ENCODE assay signal across 1 mouse cellular context in the genomic region with DNA sequence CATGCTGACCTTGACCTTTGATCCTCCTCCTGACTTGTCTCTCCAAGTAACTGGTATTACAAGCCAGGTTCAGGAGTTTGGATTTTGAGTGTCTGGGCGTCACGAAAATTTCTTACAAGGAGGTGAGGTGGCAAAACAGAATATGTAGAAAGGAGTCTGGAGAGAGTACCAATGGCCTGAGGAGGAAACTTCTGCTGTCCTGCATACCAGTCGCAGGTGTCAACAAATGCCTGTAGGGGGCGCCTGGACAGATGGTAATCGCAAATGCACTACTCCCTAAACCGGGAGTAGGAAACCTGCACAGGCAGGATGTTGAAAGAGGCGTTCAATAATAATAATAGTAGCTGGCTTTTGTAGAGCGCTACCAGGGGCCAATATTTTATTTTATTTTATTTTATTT.
TF ChIP-seq lines count a peak whose summit lies in the region.

No protein-coding gene starts in this region.

TF ChIP-seq in MEL, 35 proteins besides CTCF, POLR2A, EP300 and RAD21:
- 0 out of 2 replicates have a peak, but pooled peaks have one; percentile 6 for TF ChIP-seq GATA1 (IDR thresholded peaks at IDR 0.05; ENCODE audit: low read depth, low read length)
- no peak for TF ChIP-seq USF1 (IDR thresholded peaks at IDR 0.05; ENCODE audit: low read depth, low read length)
- no peak for TF ChIP-seq NELFE (IDR thresholded peaks at IDR 0.05; ENCODE audit: low read depth, low read length)
- peak; percentile 35; the same call in 1 of the 2 replicates for TF ChIP-seq SMC3 (IDR thresholded peaks at IDR 0.05; ENCODE audit: low read depth, low read length)
- TF ChIP-seq POLR2AphosphoS5 (IDR thresholded peaks at IDR 0.05; ENCODE audit: borderline replicate concordance, low read depth, low read length) = no peak
